Mouse (Mus musculus) intestine, embryonic 14.5 days (tissue): ENCODE measurements around the gene Cdh22. TPM values are rescaled to one million over a fixed set of nuclear protein-coding genes. Genes with fewer than 3 reads are reported as not detected.

ENCODE experiments used
- ATAC-seq: fragments of 200-750 bp; cut with Nextera tagmentation; replicated peaks from 2 replicates; pipeline ENCODE4 v1.8.0; 2017; ENCODE audit warnings: low read depth, moderate number of reproducible peaks, moderate TSS enrichment, moderate library complexity; ENCODE audit not compliant: low FRiP score, low TSS enrichment
- DNase-seq: peaks from one replicate; pipeline ENCODE4 v3.0.0-alpha.2; 2018; ENCODE audit warnings: low spot score
- H3K27ac ChIP-seq: fragments of 300-500 bp; sonication (generic); 2 replicates; pipeline ENCODE4 v1.5.1; 2014; ENCODE audit warnings: low read depth, mild to moderate bottlenecking, control low read depth
- H3K27me3 ChIP-seq: fragments of 300-500 bp; sonication (generic); replicated peaks from 2 replicates; pipeline ENCODE4 v1.6.1; 2014; ENCODE audit warnings: low read length, control low read depth; ENCODE audit not compliant: control insufficient read depth, insufficient read depth
- H3K36me3 ChIP-seq: fragments of 300-500 bp; sonication (generic); 2 replicates; pipeline ENCODE4 v1.6.1; 2014; ENCODE audit warnings: low read length, control low read depth; ENCODE audit not compliant: control insufficient read depth, insufficient read depth
- H3K4me1 ChIP-seq: fragments of 300-500 bp; sonication (generic); replicated peaks from 2 replicates; pipeline ENCODE4 v1.6.1; 2014; ENCODE audit warnings: low read length, control low read depth, mixed read lengths; ENCODE audit not compliant: control insufficient read depth, insufficient read depth
- H3K4me2 ChIP-seq: fragments of 300-500 bp; sonication (generic); 2 replicates; pipeline ENCODE4 v1.6.1; 2014; ENCODE audit warnings: low read length
- H3K4me3 ChIP-seq: fragments of 300-500 bp; sonication (generic); 2 replicates; pipeline ENCODE4 v1.5.1; 2014; ENCODE audit warnings: low read depth, low read length, control low read depth, mixed read lengths
- H3K9ac ChIP-seq: fragments of 300-500 bp; sonication (generic); 2 replicates; pipeline ENCODE4 v1.6.1; 2014; ENCODE audit warnings: mild to moderate bottlenecking, low read length
- H3K9me3 ChIP-seq: fragments of 300-500 bp; sonication (generic); 2 replicates; pipeline ENCODE4 v1.6.1; 2016; ENCODE audit warnings: low read length, control low read depth; ENCODE audit not compliant: control insufficient read depth
- WGBS: fragments of 180-500 bp; shearing (Covaris S2); extraction: QIAGEN DNeasy Blood & Tissue Kit; methylation state at CpG from one replicate; pipeline ENCODE4 v1.1.7; 2014; 5-methylcytosine and 5-hydroxymethylcytosine counted together
- polyA plus RNA-seq: library from polyadenylated mRNA; unstranded; fragments of >200 nt; fragmentation: Nextera tagmentation; extraction: Ambion mirVana; gene quantifications from 2 replicates; pipeline ENCODE4 v1.2.1, GENCODE M21; 2014

Gene Cdh22
- polyA plus RNA-seq, 1 experiment from 2014 or later = 0.12 TPM

GRCm38 (mm10) chr2:165160466-165160865 lies 74.2 kb downstream of the Cdh22 start:
- DNase-seq = peak; percentile 90
- H3K27ac ChIP-seq = no peak overlapping the region
- no peak overlapping the region for H3K4me2 ChIP-seq
- H3K9me3 ChIP-seq = no peaks in the 10 kb centered on the region
- WGBS = 5% methylated on average over 5 of the region's 5 CpGs
- no peaks in the 10 kb centered on the region for H3K36me3 ChIP-seq
- H3K9ac ChIP-seq = no peak overlapping the region
- ATAC-seq = no peak
- H3K4me3 ChIP-seq = no peak overlapping the region
- no peaks in the 10 kb centered on the region for H3K4me1 ChIP-seq
- H3K27me3 ChIP-seq = peaks cover 23% of the 10 kb centered on the region

- H3K27me3 ChIP-seq = peaks cover 11% of the 10 kb centered on the region; the same call in 1 of the 2 replicates
- no peaks in the 10 kb centered on the region for H3K36me3 ChIP-seq
- peak; percentile 93 for DNase-seq
- H3K4me1 ChIP-seq = no peaks in the 10 kb centered on the region
- H3K9me3 ChIP-seq = no peaks in the 10 kb centered on the region
- WGBS = 16% methylated on average over 15 of the region's 15 CpGs
- no peak overlapping the region for H3K4me2 ChIP-seq
- no peak overlapping the region for H3K27ac ChIP-seq
- H3K9ac ChIP-seq = no peak overlapping the region
- H3K4me3 ChIP-seq = no peak overlapping the region
- ATAC-seq = no peak
Observed at GRCm38 (mm10) chr2:165159055-165159688, 75.5 kb downstream of the Cdh22 start.

DNA sequence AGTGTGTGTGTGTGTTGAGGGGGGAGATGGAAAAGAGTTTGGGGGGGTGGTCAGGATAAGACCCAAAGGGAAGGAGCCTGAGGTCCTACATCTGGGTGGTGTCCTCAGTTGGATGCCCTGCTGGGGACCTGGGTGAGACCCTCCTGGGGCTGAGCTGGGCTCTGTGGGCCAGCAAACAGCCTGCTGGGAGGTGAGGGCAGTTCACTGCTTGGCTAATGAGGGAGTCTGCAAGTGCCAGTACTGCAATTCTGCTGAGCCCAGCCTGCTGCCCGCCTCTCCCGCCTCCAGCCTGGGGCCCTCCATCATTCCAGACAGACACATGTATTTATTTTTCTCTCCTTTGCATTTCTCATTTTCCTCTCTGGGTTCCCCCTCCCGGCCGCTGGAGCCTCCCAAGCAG lies 76.3 kb downstream of the Cdh22 start:
- H3K9ac ChIP-seq = no peak overlapping the region
- no peak overlapping the region for H3K4me2 ChIP-seq
- H3K4me3 ChIP-seq = no peak overlapping the region
- H3K36me3 ChIP-seq = no peaks in the 10 kb centered on the region
- ATAC-seq (no peak), DNase-seq (no peak)
- H3K4me1 ChIP-seq = no peaks in the 10 kb centered on the region
- no peaks in the 10 kb centered on the region for H3K9me3 ChIP-seq
- 58% methylated on average over 3 of the region's 4 CpGs for WGBS
- H3K27me3 ChIP-seq = peaks cover 12% of the 10 kb centered on the region
- no peak overlapping the region for H3K27ac ChIP-seq

GRCm38 (mm10) chr2:165157900-165158299 lies 76.8 kb downstream of the Cdh22 start:
- no peak overlapping the region for H3K4me2 ChIP-seq
- H3K27me3 ChIP-seq = peaks cover 14% of the 10 kb centered on the region
- no peak for ATAC-seq
- no peaks in the 10 kb centered on the region for H3K4me1 ChIP-seq
- H3K9ac ChIP-seq = no peak overlapping the region
- no peak overlapping the region for H3K4me3 ChIP-seq
- no peak for DNase-seq
- no peaks in the 10 kb centered on the region for H3K9me3 ChIP-seq
- WGBS = 68% methylated on average over 11 of the region's 11 CpGs
- H3K36me3 ChIP-seq = no peaks in the 10 kb centered on the region
- H3K27ac ChIP-seq = no peak overlapping the region

DNA sequence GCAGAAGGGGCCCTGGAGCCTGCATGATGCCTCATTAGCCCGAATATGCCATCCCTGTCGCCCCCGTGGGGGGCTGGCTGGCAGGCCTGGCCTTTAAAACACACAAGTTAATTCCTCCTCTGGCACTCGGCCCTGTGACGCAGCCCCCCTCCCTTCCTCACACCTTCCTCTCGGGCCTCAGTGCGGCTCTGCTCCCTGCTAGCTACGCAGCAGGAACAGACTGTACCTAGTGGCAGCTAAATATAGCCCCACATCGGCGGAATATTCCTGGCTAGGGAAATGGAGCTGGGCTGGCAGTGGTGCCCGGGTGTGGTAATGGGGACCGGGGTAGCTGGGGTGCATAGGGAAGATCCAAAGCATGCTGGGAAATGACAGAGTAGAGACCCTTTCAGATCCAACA lies 81.6 kb downstream of the Cdh22 start:
- Histone ChIP-seq H3K9me3 (no peaks in the 10 kb centered on the region), H3K4me3 (no peak overlapping the region), H3K4me2 (no peak overlapping the region), H3K27ac (no peak overlapping the region), H3K36me3 (no peaks in the 10 kb centered on the region), H3K9ac (no peak overlapping the region), H3K27me3 (peaks cover 15% of the 10 kb centered on the region), H3K4me1 (no peaks in the 10 kb centered on the region)
- DNase-seq = no peak
- WGBS = 20% methylated on average over 12 of the region's 12 CpGs
- ATAC-seq = no peak

DNA sequence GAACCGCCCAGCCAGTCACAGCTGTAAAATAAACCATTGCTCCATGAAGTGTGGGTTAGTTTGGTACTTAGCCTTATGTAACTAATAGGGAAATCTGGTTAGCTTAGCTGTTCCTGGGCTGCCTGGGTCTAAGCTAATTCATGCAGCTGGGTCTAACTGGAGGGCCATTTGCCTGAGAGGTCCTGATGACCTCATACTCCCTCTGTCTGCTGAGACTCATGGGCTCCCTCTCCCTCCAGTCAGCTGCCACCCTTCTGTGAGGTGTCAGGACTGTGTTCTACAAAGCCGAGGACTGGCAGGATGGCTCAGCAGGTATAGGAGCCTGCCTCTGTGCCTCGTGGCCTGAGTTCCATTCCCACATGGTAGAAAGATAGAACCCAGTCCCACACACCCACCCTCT lies 84.9 kb downstream of the Cdh22 start:
- 59% methylated on average over 3 of the region's 3 CpGs for WGBS

GRCm38 (mm10) chr2:165145821-165146220 lies 88.8 kb downstream of the Cdh22 start:
- no peak for DNase-seq
- ATAC-seq = no peak
- Histone ChIP-seq H3K36me3 (no peaks in the 10 kb centered on the region), H3K27me3 (peaks cover 13% of the 10 kb centered on the region; the same call in 1 of the 2 replicates), H3K27ac (no peak overlapping the region), H3K9me3 (no peaks in the 10 kb centered on the region), H3K4me2 (no peak overlapping the region), H3K9ac (no peak overlapping the region), H3K4me3 (no peak overlapping the region), H3K4me1 (0 out of 2 replicates have a peak, but pooled peaks cover 4% of the 10 kb centered on the region)
- 60% methylated on average over 13 of the region's 13 CpGs for WGBS

More for the DNA sequence above, 84.9 kb downstream of the Cdh22 start:
- Histone ChIP-seq H3K9ac (no peak overlapping the region), H3K27ac (no peak overlapping the region), H3K4me1 (no peaks in the 10 kb centered on the region), H3K27me3 (peaks cover 15% of the 10 kb centered on the region), H3K9me3 (no peaks in the 10 kb centered on the region), H3K36me3 (no peaks in the 10 kb centered on the region), H3K4me3 (no peak overlapping the region), H3K4me2 (no peak overlapping the region)
- DNase-seq (no peak), ATAC-seq (no peak)

DNA sequence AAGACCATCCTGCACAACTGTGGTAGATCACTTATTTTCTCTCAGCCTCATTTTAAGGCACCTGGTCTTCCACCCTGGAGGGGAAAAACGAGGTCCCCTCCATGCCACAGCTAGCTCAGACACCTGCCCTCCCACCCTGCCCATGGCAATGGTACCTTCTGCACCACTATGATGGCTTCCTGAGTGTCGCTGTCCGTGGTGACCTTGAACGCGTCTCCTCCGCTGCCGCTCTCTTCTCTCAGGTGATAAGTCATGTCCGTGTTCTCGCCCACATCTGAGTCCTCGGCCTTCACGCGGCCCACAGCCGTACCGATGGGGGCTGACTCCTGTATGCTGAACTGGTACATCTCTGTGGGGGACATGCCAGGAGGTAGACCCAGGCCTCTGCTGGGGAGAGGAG lies 91.2 kb downstream of the Cdh22 start:
- no peak overlapping the region for H3K4me3 ChIP-seq
- peaks cover 13% of the 10 kb centered on the region; the same call in 1 of the 2 replicates for H3K27me3 ChIP-seq
- no peaks in the 10 kb centered on the region for H3K9me3 ChIP-seq
- no peak for DNase-seq
- no peak overlapping the region for H3K27ac ChIP-seq
- H3K36me3 ChIP-seq = no peaks in the 10 kb centered on the region
- ATAC-seq = no peak
- H3K9ac ChIP-seq = no peak overlapping the region
- H3K4me2 ChIP-seq = no peak overlapping the region
- 59% methylated on average over 14 of the region's 14 CpGs for WGBS
- 0 out of 2 replicates have a peak, but pooled peaks cover 4% of the 10 kb centered on the region for H3K4me1 ChIP-seq

- DNase-seq = no peak
- Histone ChIP-seq H3K4me3 (no peak overlapping the region), H3K36me3 (no peaks in the 10 kb centered on the region), H3K4me2 (no peak overlapping the region), H3K27me3 (peaks cover 2% of the 10 kb centered on the region; the same call in 1 of the 2 replicates), H3K9ac (no peak overlapping the region), H3K4me1 (peaks cover 7% of the 10 kb centered on the region; the same call in 1 of the 2 replicates), H3K9me3 (no peaks in the 10 kb centered on the region), H3K27ac (no peak overlapping the region)
- WGBS = 21% methylated on average over 16 of the region's 16 CpGs
- ATAC-seq = no peak
Observed at GRCm38 (mm10) chr2:165136049-165136448, 98.6 kb downstream of the Cdh22 start.
